Mouse (Mus musculus): ENCODE data around the gene Rpl9-ps6. TPM values are rescaled to one million over a fixed set of nuclear protein-coding genes. Genes with fewer than 3 reads are reported as not detected.

The Rpl9-ps6 gene
- polyA plus RNA-seq, 2 experiments from 2014 or later: 229 to 490 TPM

Other genes starting within 250 kb of the Rpl9-ps6 start
- gene Sgms1, start 76.9 kb downstream of the Rpl9-ps6 start, polyA plus RNA-seq (2017; shearing (Covaris generic)): 10 to 100 TPM; 37.6 to 52.4 TPM
- 1 to 10 TPM; 8.6 to 8.9 TPM for gene Minpp1, start 19.2 kb upstream of the Rpl9-ps6 start, polyA plus RNA-seq (2017; shearing (Covaris generic))
- gene Papss2, start 129.2 kb upstream of the Rpl9-ps6 start, polyA plus RNA-seq (2017; shearing (Covaris generic)): under 1 TPM; 0.20 to 0.71 TPM

Data from activated CD4-positive, CD25-positive, alpha-beta regulatory T cell, adult 4 months (primary cell).